Mouse (Mus musculus) heart, embryonic 13.5 days (tissue): ENCODE results near the gene Fan1. TPM values are rescaled to one million over a fixed set of nuclear protein-coding genes. Genes with fewer than 3 reads are reported as not detected.
A peak's percentile ranks its signal among the peaks of the same experiment; 100 is the strongest.

Experiments
- ATAC-seq: fragments of 200-750 bp; cut with Nextera tagmentation; 2 replicates; pipeline ENCODE4 v1.8.0; 2017; ENCODE audit warnings: moderate TSS enrichment; ENCODE audit not compliant: insufficient number of reproducible peaks, low FRiP score, low TSS enrichment; ENCODE audit errors: extremely low read depth
- H3K27ac ChIP-seq: fragments of 300-500 bp; sonication (generic); replicated peaks from 2 replicates; pipeline ENCODE4 v1.5.1; 2015; ENCODE audit warnings: moderate library complexity, mild to moderate bottlenecking, inconsistent platforms
- H3K27me3 ChIP-seq: fragments of 300-500 bp; sonication (generic); replicated peaks from 2 replicates; pipeline ENCODE4 v1.6.1; 2015; ENCODE audit warnings: mild to moderate bottlenecking, inconsistent platforms
- H3K36me3 ChIP-seq: fragments of 300-500 bp; sonication (generic); 2 replicates; pipeline ENCODE4 v1.6.1; 2015; ENCODE audit warnings: mild to moderate bottlenecking, inconsistent platforms
- H3K4me1 ChIP-seq: fragments of 300-500 bp; sonication (generic); 2 replicates; pipeline ENCODE4 v1.6.1; 2015; ENCODE audit warnings: inconsistent platforms
- H3K4me2 ChIP-seq: fragments of 300-500 bp; sonication (generic); 2 replicates; pipeline ENCODE4 v1.6.1; 2015; ENCODE audit warnings: inconsistent platforms, mild to moderate bottlenecking, moderate library complexity
- H3K4me3 ChIP-seq: fragments of 300-500 bp; sonication (generic); 2 replicates; pipeline ENCODE4 v1.5.1; 2015; ENCODE audit warnings: moderate library complexity, mild to moderate bottlenecking, inconsistent platforms
- H3K9ac ChIP-seq: fragments of 300-500 bp; sonication (generic); 2 replicates; pipeline ENCODE4 v1.6.1; 2015; ENCODE audit warnings: inconsistent platforms, mild to moderate bottlenecking, moderate library complexity
- H3K9me3 ChIP-seq: fragments of 300-500 bp; sonication (generic); 2 replicates; pipeline ENCODE4 v1.6.1; 2016; ENCODE audit warnings: inconsistent platforms
- WGBS: fragments of 180-500 bp; shearing (Covaris S2); methylation state at CpG from one replicate; pipeline ENCODE4 v1.1.7; 2015; ENCODE audit warnings: mixed read lengths; 5-methylcytosine and 5-hydroxymethylcytosine counted together
- polyA plus RNA-seq: library from polyadenylated mRNA; unstranded; fragments of >200 nt; fragmentation: Nextera tagmentation; extraction: Ambion mirVana; gene quantifications from 2 replicates; pipeline ENCODE4 v1.2.1, GENCODE M21; 2015

Fan1 gene
- 4.5 and 4.7 TPM in 2 replicates for polyA plus RNA-seq

- peak within 1 kb of the TSS; percentile 87 for H3K9ac ChIP-seq
- H3K4me1 ChIP-seq: peaks cover 6% of the 10 kb centered on the region; the same call in 1 of the 2 replicates
- peaks cover 55% of the 10 kb centered on the region for H3K36me3 ChIP-seq
- H3K9me3 ChIP-seq: no peaks in the 10 kb centered on the region
- ATAC-seq: peak; percentile 81
- peak within 1 kb of the TSS; percentile 97 for H3K27ac ChIP-seq
- H3K4me3 ChIP-seq: peak within 1 kb of the TSS; percentile 80
- peak within 1 kb of the TSS; percentile 81 for H3K4me2 ChIP-seq
- 3% methylated on average over 27 of the region's 27 CpGs for WGBS
- H3K27me3 ChIP-seq: no peaks in the 10 kb centered on the region
Observed at GRCm38 (mm10) chr7:64373830-64374562, at the start of gene Fan1. TSS of gene Fan1 (minus strand) at chr7:64374095.

DNA sequence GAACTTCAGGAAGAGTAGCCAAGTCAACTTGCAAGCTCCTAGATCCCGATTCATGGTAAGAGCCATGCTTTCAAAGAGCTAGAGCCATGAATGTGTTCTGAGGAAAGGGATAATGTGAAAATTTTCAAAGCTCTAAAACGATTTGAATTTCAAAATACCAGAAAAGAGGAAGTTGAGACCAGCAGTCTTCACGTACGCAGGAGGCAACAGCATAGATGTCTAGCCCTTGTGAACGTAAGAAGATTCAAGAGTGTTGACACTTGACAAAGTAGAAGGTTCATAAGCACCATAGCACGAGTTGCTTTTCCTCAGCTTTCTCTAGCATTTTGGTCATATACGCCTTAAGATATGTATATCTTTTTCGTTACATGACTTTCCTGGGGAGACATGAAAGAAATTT is 30.1 kb upstream of the Fan1 start:
- no peak for ATAC-seq
- no peak overlapping the region for H3K4me2 ChIP-seq
- no peak overlapping the region for H3K4me3 ChIP-seq
- no peaks in the 10 kb centered on the region for H3K9me3 ChIP-seq
- H3K36me3 ChIP-seq: peaks cover 22% of the 10 kb centered on the region
- 85% methylated on average over 8 of the region's 8 CpGs for WGBS
- no peaks in the 10 kb centered on the region for H3K27me3 ChIP-seq
- no peak overlapping the region for H3K27ac ChIP-seq
- no peak overlapping the region for H3K9ac ChIP-seq
- no peaks in the 10 kb centered on the region for H3K4me1 ChIP-seq

DNA sequence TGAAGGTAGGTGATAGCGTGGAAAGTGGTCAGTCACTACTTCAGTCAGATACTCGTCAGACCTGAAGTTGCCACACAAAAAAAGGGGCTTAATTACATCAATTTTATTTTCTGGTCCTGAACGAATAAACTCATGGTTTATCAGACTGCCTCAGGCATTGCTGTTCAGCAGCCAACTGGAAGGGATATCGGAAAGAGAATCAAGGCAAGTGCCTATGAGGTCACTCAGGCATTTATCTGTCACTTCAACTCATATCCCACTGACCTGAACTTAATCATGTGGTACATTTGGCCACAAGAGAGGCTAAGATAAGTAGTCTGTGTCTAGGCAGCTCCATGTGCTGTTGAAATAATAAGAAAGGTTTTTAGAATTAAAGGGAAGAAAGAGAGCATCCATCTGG is 28.6 kb upstream of the Fan1 start:
- 80% methylated on average over 4 of the region's 4 CpGs for WGBS
- H3K4me2 ChIP-seq: no peak overlapping the region
- H3K4me3 ChIP-seq: no peak overlapping the region
- H3K9ac ChIP-seq: no peak overlapping the region
- no peaks in the 10 kb centered on the region for H3K9me3 ChIP-seq
- H3K4me1 ChIP-seq: no peaks in the 10 kb centered on the region
- no peak overlapping the region for H3K27ac ChIP-seq
- ATAC-seq: no peak
- H3K36me3 ChIP-seq: peaks cover 22% of the 10 kb centered on the region
- no peaks in the 10 kb centered on the region for H3K27me3 ChIP-seq

GRCm38 (mm10) chr7:64400725-64401124 is 26.8 kb upstream of the Fan1 start:
- Histone ChIP-seq H3K36me3 (peaks cover 18% of the 10 kb centered on the region), H3K4me1 (no peaks in the 10 kb centered on the region), H3K9me3 (no peaks in the 10 kb centered on the region), H3K9ac (no peak overlapping the region), H3K4me3 (no peak overlapping the region), H3K27me3 (no peaks in the 10 kb centered on the region), H3K4me2 (no peak overlapping the region), H3K27ac (no peak overlapping the region)
- ATAC-seq: no peak
- 92% methylated on average over 1 of the region's 1 CpGs for WGBS

DNA sequence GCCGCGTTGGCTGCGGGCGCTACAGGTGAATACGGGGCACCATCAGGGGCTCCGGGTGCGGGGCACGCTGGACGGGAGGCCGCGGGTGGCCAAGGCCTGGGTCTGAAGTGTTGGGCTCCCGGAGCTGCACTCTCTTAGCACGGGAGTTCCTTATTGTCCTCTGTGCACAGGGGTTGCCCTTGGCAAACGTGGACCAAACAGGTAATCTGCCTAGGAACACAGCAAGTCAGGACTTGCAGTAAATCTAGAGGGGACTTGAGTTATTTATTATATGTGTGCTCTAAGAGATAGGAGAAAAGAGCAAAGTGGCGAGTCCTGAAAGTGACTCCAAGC is 18.9 kb upstream of the Fan1 start:
- H3K27me3 ChIP-seq: no peaks in the 10 kb centered on the region
- peak overlapping the region; percentile 88 for H3K27ac ChIP-seq
- peak overlapping the region; percentile 94 for H3K4me2 ChIP-seq
- peak overlapping the region; percentile 89 for H3K4me3 ChIP-seq
- H3K9me3 ChIP-seq: no peaks in the 10 kb centered on the region
- peaks cover 18% of the 10 kb centered on the region for H3K4me1 ChIP-seq
- ATAC-seq: no peak; the same call in 1 of the 2 replicates
- H3K36me3 ChIP-seq: peaks cover 20% of the 10 kb centered on the region
- H3K9ac ChIP-seq: peak overlapping the region; percentile 96
- under 1% methylated on average over 15 of the region's 15 CpGs for WGBS

DNA sequence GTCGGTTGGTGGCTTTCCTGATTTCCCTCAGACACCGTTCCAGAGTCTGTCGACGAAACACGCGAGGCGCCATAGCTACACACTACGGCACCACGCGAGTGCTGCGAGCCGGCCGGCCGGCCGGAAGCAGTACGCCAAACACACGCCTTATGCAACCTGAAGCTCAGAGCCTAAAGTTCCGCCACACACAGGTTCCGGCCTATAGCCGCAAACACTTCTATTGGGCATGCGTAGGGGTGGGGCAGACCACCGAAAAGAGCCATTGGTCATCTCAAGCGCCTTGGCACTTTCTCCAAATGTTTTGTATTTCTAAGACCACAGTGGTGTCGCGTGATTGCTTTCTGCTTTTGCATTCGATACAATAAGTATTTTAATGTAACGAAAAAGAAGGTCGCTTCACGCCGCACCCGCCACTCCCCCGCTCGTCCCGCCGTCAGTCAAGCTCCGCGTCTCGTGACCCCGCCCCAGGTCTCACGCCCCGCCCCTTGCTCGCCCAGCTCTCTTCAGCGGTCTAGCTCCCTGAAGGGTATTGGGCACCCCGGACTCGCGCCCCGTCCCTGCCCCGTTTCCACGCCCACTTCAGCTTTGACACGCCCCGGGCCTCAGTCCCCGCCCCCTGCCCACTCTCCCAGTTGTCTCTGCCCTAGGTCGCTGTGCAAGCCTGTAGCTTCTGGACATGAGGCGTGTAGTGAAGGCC is 18.4 kb upstream of the Fan1 start, which contains the start of the genes Mphosph10 and Mcee:
Mphosph10 (minus strand) TSS at position 147 of the 697 bp plus-strand sequence.
Mcee (plus strand) TSS at position 486 of the 697 bp plus-strand sequence.
- peak within 1 kb of the TSS; percentile 88 for H3K27ac ChIP-seq
- ATAC-seq: peak; percentile 99

GRCm38 (mm10) chr7:64391479-64391878 is 17.6 kb upstream of the Fan1 start:
- peak overlapping the region; percentile 96 for H3K9ac ChIP-seq
- peaks cover 18% of the 10 kb centered on the region for H3K4me1 ChIP-seq
- H3K4me2 ChIP-seq: peak overlapping the region; percentile 94
- peaks cover 33% of the 10 kb centered on the region for H3K36me3 ChIP-seq
- peak overlapping the region; percentile 89 for H3K4me3 ChIP-seq
- WGBS: 1% methylated on average over 8 of the region's 8 CpGs
- peak overlapping the region; percentile 88 for H3K27ac ChIP-seq
- no peaks in the 10 kb centered on the region for H3K27me3 ChIP-seq
- no peaks in the 10 kb centered on the region for H3K9me3 ChIP-seq
- ATAC-seq: no peak

More for the DNA sequence above, 18.4 kb upstream of the Fan1 start, which contains the start of the genes Mphosph10 and Mcee:
- peaks cover 18% of the 10 kb centered on the region for H3K4me1 ChIP-seq
- no peaks in the 10 kb centered on the region for H3K9me3 ChIP-seq
- H3K4me3 ChIP-seq: peak within 1 kb of the TSS; percentile 89
- H3K36me3 ChIP-seq: peaks cover 25% of the 10 kb centered on the region
- no peaks in the 10 kb centered on the region for H3K27me3 ChIP-seq
- WGBS: under 1% methylated on average over 54 of the region's 54 CpGs
- peak within 1 kb of the TSS; percentile 94 for H3K4me2 ChIP-seq
- peak within 1 kb of the TSS; percentile 96 for H3K9ac ChIP-seq

DNA sequence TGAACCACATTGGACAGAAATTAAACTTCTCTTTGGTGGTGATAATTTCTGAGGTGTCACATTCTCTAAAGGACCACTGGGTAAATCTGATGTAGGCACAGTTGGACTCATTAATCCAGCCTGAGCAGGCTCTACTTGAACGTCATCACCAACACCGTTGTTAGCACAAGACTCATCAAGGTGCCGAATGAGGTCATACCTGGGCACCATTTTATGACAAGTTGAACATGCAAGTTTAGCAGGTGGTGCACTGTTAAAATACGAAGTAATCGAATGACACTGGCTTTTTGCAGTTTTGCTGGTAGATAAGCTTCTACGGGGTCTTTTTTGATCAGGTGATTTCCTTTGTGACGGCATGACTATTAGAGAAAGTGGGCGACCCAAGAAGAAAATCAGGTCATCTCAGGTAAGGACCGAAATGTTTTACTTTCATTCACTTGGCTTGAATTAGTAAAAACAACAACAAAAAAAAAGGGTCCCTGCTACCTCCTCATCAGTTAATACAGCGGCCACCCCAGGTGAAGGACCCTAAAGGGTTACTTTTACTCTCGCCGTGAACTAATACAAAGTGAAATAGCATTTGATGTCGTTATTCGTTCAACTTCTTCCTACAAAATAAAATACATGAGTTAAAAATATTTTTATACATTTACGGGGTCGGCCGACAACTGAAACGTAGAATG is 607 bp downstream of the Fan1 start:
- ATAC-seq: no peak
- WGBS: 12% methylated on average over 18 of the region's 18 CpGs

DNA sequence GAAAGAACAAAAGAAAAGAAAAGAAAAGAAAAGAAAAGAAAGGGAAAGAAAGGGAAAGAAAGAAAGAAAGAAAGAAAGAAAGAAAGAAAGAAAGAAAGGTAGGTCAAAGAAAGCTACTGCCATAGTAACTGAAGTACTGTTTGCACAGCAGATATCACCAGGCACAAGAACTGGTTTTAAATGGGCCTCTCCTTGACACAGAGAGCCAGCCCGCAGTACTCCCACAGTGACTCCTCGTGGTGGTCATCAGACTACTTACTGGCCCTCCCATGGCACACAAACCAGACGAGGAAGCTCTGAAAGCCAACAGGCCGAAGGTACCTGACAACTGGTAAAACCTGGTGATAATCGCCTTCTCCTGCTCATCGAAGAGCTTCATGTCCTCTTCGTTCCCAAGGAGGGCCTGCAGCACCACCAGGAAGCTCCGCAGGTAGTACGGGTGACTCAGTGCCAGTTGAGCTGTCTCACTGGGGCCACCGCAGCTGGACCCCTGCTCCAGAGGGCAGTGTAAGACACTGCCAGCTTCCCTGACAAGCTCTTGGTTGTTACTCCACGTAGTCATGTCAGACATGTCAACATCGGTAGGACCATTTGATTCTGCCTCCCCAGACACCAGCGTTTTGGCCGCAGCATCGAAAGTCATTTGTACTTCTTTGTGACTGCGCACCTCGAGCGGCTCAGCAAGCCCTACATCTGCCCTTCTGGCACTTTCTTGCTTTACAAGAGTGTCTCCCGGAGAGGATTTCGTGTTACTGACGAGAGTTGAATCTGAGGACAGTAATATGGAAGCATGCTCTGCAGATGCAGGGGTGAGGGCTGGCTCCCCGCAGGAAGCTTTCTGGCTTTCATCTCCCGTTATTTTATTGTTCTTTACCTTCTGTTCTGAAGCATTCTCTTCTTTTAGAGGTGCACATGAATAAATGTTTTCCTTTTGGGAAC is 1.7 kb downstream of the Fan1 start:
- Histone ChIP-seq H3K9ac (no peak overlapping the region), H3K27me3 (no peaks in the 10 kb centered on the region), H3K4me3 (0 out of 2 replicates have a peak overlapping the region, but pooled peaks have one; percentile 80), H3K4me2 (no peak overlapping the region), H3K9me3 (no peaks in the 10 kb centered on the region), H3K36me3 (peaks cover 53% of the 10 kb centered on the region), H3K4me1 (peaks cover 6% of the 10 kb centered on the region; the same call in 1 of the 2 replicates), H3K27ac (no peak overlapping the region)
- WGBS: 87% methylated on average over 23 of the region's 23 CpGs
- ATAC-seq: no peak

More for the DNA sequence above, 607 bp downstream of the Fan1 start:
- peak overlapping the region; percentile 80 for H3K4me3 ChIP-seq
- peak overlapping the region; percentile 97 for H3K27ac ChIP-seq
- H3K36me3 ChIP-seq: peaks cover 55% of the 10 kb centered on the region
- H3K4me2 ChIP-seq: peak overlapping the region; percentile 81
- H3K27me3 ChIP-seq: no peaks in the 10 kb centered on the region
- H3K9ac ChIP-seq: peak overlapping the region; percentile 87
- peaks cover 6% of the 10 kb centered on the region; the same call in 1 of the 2 replicates for H3K4me1 ChIP-seq
- no peaks in the 10 kb centered on the region for H3K9me3 ChIP-seq

- H3K9me3 ChIP-seq: no peaks in the 10 kb centered on the region
- H3K4me1 ChIP-seq: peaks cover 6% of the 10 kb centered on the region; the same call in 1 of the 2 replicates
- no peak overlapping the region for H3K4me3 ChIP-seq
- H3K27me3 ChIP-seq: no peaks in the 10 kb centered on the region
- 82% methylated on average over 6 of the region's 6 CpGs for WGBS
- no peak overlapping the region for H3K27ac ChIP-seq
- peaks cover 61% of the 10 kb centered on the region for H3K36me3 ChIP-seq
- H3K9ac ChIP-seq: no peak overlapping the region
- no peak for ATAC-seq
- no peak overlapping the region for H3K4me2 ChIP-seq
Observed at GRCm38 (mm10) chr7:64369841-64370240, 4.1 kb downstream of the Fan1 start.
